Mouse (Mus musculus) embryo, embryonic 10 days (tissue): Measurements from ENCODE around the gene Mup4.
"Not testable (repeated sequence)": the region's sequence is repeated elsewhere in the genome, so short reads cannot be mapped to it uniquely, and the experiment has no call there.

Experiments
- DNase-seq: peaks from one replicate; pipeline ENCODE4 v3.0.0-alpha.2; 2015; ENCODE audit warnings: low spot score

Gene Mup4

DNA sequence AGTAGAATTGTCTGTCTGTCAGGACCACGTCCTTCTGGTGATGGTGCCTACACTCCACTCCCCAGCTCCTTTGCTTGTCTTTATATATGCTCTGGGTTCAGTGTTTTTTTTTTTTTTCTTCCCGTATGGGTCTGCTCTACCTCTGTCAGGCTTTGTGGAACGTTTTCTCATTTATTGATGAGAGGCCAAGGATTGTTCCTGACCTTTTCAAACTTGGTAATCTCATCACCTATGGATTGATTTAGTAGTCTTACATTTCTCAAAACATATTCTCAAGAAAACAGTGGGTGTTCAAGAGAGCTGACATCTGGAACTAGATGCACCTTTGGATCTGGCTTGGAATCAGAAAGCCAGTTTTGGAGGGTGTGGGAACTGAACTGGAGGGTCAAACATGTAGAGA, at the start of gene Mup4:
Gene Mup4, minus strand, starts transcription at position 101 of the 400 bp plus-strand sequence.
- no peak for DNase-seq

DNA sequence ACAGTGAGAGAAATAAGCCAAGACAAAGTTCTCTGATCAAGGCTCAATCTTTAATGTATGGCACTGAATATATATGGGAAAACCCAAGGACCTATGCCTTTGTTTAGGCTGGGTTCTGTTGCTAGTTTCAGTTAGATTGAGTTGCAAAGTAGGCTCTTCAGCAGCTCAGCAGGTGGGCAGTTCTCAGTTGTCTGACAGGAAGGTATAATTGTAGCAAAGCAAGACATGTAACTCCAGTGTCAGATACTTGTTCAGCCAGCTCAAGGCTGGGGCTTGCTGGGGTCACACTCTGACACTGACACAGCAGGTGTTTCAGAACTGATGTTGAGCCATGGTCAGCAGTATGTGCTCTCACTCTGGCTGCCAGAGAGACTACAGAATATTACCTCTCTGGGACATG, 37.4 kb upstream of the Mup4 start:
- DNase-seq: not testable (repeated sequence)

GRCm38 (mm10) chr4:59963405-59964344, 3.2 kb upstream of the Mup4 start, which contains the start of gene Mup6:
Mup6 (plus strand) TSS chr4:59964294.
- DNase-seq: no peak

DNA sequence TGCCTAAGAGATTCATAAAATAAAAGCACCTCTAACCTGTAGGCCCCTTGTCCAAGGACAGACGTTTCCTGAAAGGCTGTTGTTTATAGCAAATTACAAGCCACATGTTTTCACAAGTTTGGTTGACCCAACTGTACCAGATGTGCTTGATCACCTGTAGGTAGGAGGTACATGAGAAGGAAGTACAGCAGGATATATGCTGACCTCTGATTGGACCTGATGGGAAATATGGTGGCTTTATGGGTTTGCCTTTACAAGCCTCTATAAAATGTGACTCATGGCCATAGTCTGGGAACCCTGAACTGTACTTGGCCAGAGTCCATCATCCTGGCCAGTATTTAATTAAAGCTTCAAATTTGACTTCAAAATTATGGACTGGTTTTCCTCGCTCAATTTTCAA, 23.0 kb downstream of the Mup4 start:
- no peak for DNase-seq

DNA sequence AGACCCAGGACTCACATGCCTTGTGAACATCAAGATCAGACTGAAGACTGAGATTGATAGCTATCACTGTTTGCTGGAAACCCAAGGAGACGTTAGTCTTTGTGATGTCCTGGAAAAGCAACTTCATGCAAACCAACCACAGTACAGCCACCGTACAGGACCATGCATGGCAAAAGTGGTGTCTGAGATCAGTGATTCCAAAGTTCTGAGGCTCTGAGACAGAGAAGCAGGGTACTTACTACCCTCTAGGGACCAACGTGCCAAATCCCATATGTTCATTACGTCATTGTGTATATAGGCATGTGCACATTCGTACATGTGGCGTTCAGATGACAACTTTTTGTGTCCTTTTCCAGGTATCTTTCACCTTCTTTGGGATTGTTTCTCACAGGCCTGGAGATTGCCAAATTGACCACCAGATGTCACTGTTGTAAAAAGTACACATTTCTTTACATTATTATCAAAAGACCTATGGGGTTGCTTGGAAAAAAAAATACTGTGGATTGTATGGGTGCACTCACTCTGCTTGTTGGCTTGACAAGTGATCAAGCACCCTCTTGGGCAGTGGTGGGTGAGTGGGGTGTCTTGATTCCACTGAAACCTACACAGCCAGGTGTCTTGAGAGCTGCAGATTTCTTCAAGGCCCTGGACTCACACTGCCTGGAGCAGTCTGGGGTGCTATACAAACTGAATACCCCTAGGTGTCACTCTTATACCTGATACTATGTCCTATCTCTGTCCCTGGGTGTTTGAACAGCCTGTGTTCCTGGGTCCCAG, 27.8 kb downstream of the Mup4 start:
- peak; percentile 51 for DNase-seq

GRCm38 (mm10) chr4:59928347-59928746, 32.2 kb downstream of the Mup4 start:
- DNase-seq: peak; percentile 82

DNA sequence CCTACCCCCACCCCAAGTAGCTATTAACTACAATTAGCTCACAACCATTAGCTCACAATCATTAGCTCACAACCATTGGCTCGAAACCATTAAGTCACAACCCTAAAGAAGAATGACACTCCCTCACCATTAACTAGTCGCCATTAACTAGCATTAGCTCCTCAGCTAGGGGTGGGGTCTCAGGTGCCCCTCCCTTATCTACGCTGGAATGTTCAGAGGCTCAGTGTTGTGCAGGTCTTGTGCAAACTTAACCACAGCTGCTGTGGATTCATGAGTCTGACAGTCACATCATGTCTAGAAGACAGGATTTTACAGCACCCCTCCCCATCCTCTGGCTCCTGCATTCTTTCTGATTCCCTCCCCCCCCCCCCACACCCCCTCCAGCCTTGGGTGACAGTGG, 32.8 kb downstream of the Mup4 start:
- no peak for DNase-seq

GRCm38 (mm10) chr4:59925082-59925481, 35.4 kb downstream of the Mup4 start:
- no peak for DNase-seq

DNA sequence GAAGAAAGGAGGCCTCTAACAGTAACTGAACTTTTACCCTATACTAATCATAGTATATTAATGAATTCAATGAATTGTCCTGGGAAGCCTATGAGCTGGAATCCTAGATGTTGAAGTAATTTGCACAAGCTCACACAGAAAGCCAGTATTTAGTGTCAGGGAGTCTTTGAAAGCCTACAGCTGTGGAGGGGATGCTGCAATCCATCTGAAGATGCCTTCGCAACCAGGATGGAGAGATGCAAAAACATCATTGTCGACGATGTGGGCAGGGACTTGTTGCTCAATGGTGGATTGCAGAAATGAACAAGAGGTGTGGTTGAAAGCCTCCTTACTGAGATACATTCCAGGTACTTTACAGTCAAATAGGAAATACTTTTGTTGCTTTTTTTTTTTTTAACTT, 42.5 kb downstream of the Mup4 start:
- DNase-seq: no peak

DNA sequence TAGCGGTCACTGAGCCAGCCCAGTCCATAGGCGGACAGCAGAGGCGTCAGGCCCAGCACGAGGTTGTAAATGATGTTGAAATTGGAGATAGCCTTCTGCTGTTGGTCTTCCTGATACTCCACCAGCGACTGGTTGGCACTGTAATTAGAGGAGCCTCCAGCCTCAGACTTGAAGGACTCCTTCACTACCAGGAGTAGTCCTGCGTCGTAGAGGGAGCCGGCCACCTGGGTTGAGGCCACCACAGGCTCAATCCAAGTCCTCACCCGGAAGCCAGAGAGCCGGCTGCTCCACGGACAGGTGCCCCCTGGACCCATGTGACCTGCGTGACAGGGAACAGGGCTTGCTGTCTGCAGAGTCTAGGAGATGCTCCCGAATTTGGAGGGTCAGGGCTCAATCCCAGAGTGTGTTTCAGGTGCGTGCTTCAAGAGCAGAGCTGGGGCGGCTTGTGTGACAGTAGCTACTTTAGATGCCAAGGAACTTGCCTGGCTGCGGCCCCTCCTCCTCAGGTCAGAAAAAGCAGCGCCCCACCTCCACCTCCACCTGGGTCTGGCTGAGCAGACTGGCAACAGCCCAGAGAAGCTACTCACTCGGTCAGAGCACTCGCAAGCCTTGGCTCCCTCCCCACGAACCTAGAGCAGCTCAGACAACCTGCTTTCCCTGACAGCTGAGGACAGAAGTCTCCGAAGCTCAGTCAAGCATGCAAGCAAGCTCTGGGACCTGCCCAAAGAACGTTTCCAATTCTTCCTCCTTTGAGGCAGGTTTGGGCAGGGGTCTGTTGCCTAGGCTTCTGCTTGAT, 45.7 kb downstream of the Mup4 start, which contains the start of gene Slc46a2:
Gene Slc46a2, minus strand, starts transcription at position 449 of the 796 bp plus-strand sequence.
- no peak for DNase-seq

DNA sequence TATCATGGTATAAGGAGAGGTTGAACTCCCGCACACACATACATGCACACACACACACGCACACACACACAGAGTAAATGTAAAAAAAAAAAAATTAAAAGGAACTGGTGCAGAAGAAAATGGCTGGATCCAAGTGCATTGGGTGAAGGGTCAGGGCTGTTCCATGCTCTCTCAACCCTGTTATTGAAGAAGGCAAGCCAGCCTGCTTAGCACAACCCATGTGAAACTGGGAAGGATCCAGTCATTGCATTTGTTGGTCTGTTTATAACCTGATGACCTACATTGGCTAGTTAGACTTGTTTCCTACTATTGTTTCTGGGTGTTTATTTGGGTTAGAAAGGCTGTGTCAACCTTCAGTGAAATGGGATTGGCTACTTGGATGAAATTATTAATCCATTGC, 51.7 kb downstream of the Mup4 start:
- DNase-seq: no peak

GRCm38 (mm10) chr4:59907657-59908230, 52.8 kb downstream of the Mup4 start:
- no peak for DNase-seq

DNA sequence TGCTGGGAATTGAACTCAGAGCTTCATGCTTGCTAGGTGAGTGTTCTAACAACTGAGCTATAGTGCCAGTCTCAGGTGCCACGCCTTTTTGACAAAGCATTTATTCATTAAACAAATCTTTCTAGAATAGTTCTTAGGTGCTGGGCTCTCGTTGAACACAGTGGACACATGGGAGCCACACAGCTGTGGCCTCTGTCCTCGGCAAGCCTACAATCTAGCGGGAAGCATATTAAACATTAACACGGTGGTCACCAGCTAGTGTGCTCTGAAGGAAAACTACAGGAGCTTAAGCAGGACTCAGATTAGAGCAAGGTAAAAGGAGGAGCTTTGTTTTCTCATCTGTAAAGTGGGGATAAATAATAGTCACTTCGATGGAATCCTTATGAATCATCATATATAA, 53.4 kb downstream of the Mup4 start:
- DNase-seq: no peak
